Mouse (Mus musculus): Measurements from ENCODE around the gene Gm5105. TPM values are rescaled to one million over a fixed set of nuclear protein-coding genes. Genes with fewer than 3 reads are reported as not detected.

The Gm5105 gene
- not detected in 2 replicates for polyA plus RNA-seq (2015; fragmentation: Nextera tagmentation; extraction: Ambion mirVana)

DNA sequence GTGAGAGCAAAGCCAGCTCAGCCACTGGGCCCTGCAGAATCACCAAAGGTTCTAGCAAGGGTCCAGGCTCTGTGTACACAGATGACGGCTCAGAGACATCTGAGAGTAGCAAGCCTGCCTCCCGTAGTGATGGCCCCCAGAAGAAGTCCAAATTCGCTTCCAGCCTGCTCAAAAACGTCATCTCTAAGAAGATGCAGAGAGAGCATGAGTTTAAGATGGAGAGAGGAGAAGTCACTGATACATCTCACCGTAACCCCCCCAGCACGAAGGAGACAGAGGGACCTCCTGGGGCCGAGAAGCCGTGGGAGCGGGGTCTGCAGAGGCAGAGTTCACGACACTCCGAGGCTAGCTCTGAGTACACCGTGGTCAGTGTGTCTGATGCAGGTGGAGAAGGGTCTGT, at the start of gene Gm5105:
Gene Gm5105 (minus strand): TSS at position 101 of the 400 bp plus-strand sequence.
- no peak within 1 kb of the TSS for H3K27ac ChIP-seq (ENCODE audit: low read depth, low read length)
- H3K9me3 ChIP-seq (ENCODE audit: control insufficient read depth) = no peaks in the 10 kb centered on the region
- H3K36me3 ChIP-seq (ENCODE audit: control insufficient read depth, insufficient read depth) = no peaks in the 10 kb centered on the region
- no peaks in the 10 kb centered on the region for H3K4me1 ChIP-seq (replicated peaks; ENCODE audit: control insufficient read depth, insufficient read depth, low read length)
- no peaks in the 10 kb centered on the region for H3K27me3 ChIP-seq (replicated peaks; ENCODE audit: control insufficient read depth, insufficient read depth, low read length)
- H3K4me3 ChIP-seq (ENCODE audit: low read depth, low read length) = no peak within 1 kb of the TSS
- TF ChIP-seq CTCF (IDR thresholded peaks at IDR 0.05; ENCODE audit: low read depth) = no peak
- no peak within 1 kb of the TSS for H3K4me2 ChIP-seq (replicated peaks; ENCODE audit: low read depth)
- H3K9ac ChIP-seq (ENCODE audit: low read depth, low read length) = no peak within 1 kb of the TSS
- no peak for ATAC-seq
- WGBS = 89% methylated on average over 12 of the region's 12 CpGs

DNA sequence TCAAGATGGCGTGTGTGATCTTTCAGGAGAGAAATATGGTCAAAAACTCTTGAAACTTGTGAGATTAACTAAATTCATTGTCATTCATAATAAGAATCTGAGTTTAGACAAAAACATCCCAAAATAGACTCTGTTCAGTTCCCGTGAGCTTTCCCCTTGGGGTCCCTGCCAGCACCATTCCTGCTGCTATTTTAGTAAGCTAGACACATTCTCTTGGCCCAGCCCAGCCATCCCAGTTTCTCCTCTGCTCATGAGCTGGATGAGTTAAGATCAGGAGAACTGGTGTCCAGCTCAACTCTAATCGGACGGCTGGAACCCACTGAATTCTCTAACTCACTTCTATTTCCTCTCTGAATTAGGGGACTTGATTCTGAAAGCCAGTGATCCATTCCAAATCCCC, 49.7 kb upstream of the Gm5105 start:
- no peaks in the 10 kb centered on the region for H3K27me3 ChIP-seq (replicated peaks; ENCODE audit: control insufficient read depth, insufficient read depth, low read length)
- no peaks in the 10 kb centered on the region; the same call in 1 of the 2 replicates for H3K4me1 ChIP-seq (replicated peaks; ENCODE audit: control insufficient read depth, insufficient read depth, low read length)
- H3K36me3 ChIP-seq (ENCODE audit: control insufficient read depth, insufficient read depth) = peaks cover 43% of the 10 kb centered on the region
- no peak for TF ChIP-seq CTCF (IDR thresholded peaks at IDR 0.05; ENCODE audit: low read depth)
- no peak overlapping the region for H3K27ac ChIP-seq (ENCODE audit: low read depth, low read length)
- no peak overlapping the region for H3K9ac ChIP-seq (ENCODE audit: low read depth, low read length)
- WGBS = 78% methylated on average over 4 of the region's 4 CpGs
- H3K4me3 ChIP-seq (ENCODE audit: low read depth, low read length) = no peak overlapping the region
- no peak for ATAC-seq
- no peak overlapping the region for H3K4me2 ChIP-seq (replicated peaks; ENCODE audit: low read depth)
- no peaks in the 10 kb centered on the region for H3K9me3 ChIP-seq (ENCODE audit: control insufficient read depth)

DNA sequence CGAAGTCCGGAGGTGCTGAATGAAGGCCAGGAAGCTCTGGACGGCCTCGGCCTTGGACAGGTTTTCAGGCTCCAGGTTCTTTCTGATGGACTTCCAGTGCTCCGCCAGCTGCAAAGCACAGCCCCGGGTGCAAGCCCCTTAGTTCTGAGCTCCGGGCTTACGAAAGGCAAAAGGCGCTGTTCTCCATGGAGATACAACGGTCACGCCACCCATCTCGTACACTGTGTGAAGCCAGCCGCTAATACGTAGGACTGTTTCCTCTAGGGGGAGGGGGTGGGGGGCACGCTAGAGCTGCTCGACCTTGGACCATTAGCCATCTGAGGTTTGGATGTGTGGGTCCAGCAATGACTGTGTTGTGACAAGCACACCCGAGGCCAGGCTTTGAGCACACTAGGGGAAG, 46.9 kb upstream of the Gm5105 start:
- Histone ChIP-seq H3K4me3 (ENCODE audit: low read depth, low read length) (no peak overlapping the region), H3K36me3 (ENCODE audit: control insufficient read depth, insufficient read depth) (peaks cover 60% of the 10 kb centered on the region), H3K9ac (ENCODE audit: low read depth, low read length) (no peak overlapping the region), H3K27ac (ENCODE audit: low read depth, low read length) (no peak overlapping the region), H3K27me3 (replicated peaks; ENCODE audit: control insufficient read depth, insufficient read depth, low read length) (no peaks in the 10 kb centered on the region), H3K9me3 (ENCODE audit: control insufficient read depth) (no peaks in the 10 kb centered on the region), H3K4me2 (replicated peaks; ENCODE audit: low read depth) (no peak overlapping the region), H3K4me1 (replicated peaks; ENCODE audit: control insufficient read depth, insufficient read depth, low read length) (no peaks in the 10 kb centered on the region; the same call in 1 of the 2 replicates)
- ATAC-seq = no peak
- no peak for TF ChIP-seq CTCF (IDR thresholded peaks at IDR 0.05; ENCODE audit: low read depth)
- WGBS = 86% methylated on average over 17 of the region's 17 CpGs

DNA sequence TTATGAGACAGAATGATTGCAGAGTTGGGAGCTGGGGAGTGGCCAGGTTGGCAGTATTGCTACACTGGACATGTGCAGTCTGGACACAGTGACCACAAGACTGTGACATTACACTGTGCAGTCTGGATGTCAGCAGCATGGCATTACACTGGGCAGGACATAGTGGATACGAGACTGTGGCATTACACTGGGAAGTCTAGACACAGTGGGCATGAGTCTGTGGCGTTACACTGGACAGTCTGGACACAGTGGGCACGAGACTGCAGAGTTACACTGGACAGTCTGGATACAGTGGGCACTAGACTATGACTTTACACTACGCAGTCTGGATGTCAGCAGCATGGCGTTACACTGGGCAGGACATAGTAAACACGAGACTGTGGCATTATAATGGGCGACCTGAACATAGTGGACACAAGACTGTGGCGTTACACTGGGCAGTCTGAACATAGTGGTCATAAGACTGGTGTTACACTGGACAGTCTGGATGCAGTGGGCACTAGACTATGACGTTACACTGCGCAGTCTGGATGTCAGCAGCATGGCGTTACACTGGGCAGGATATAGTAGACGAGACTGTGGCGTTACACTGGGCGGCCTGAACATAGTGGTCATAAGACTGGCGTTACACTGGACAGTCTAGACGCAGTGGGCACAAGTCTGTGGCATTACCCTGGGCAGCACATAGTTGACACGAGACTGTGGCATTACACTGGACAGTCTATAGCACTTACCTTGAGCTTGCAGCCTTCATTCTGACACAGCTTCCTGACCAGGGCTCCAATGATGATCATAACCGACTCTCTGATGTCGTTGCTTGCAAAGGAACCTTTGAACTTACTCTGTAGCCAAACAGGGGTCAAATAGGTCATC, 44.0 kb upstream of the Gm5105 start:
- ATAC-seq = peak; percentile 41
- TF ChIP-seq CTCF (IDR thresholded peaks at IDR 0.05; ENCODE audit: low read depth) = no peak
- H3K4me3 ChIP-seq (ENCODE audit: low read depth, low read length) = no peak overlapping the region
- H3K9me3 ChIP-seq (ENCODE audit: control insufficient read depth) = no peaks in the 10 kb centered on the region
- no peak overlapping the region for H3K9ac ChIP-seq (ENCODE audit: low read depth, low read length)
- H3K27me3 ChIP-seq (replicated peaks; ENCODE audit: control insufficient read depth, insufficient read depth, low read length) = no peaks in the 10 kb centered on the region
- H3K4me1 ChIP-seq (replicated peaks; ENCODE audit: control insufficient read depth, insufficient read depth, low read length) = no peaks in the 10 kb centered on the region
- WGBS = 91% methylated on average over 19 of the region's 19 CpGs
- no peak overlapping the region for H3K4me2 ChIP-seq (replicated peaks; ENCODE audit: low read depth)
- no peak overlapping the region for H3K27ac ChIP-seq (ENCODE audit: low read depth, low read length)
- peaks cover 75% of the 10 kb centered on the region for H3K36me3 ChIP-seq (ENCODE audit: control insufficient read depth, insufficient read depth)

DNA sequence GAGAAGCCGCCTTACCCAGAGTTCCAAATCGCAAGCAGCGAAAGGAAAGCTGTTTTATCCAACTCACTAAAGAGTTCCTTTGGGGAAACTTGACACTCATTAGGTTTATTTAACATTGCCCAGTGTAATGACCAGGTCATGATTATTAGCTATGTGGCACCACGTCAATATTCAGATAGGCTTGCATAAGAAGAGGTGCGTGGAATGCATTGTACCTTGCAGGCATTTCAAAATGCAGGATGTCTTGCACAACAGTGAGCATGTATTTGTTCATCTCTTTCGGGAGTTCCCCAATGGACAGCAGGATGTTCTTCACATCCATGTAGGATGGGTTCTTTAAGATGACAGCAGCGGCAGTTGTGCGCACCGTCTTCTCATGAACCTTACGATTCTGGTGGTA, 39.7 kb upstream of the Gm5105 start:
- Histone ChIP-seq H3K36me3 (ENCODE audit: control insufficient read depth, insufficient read depth) (peaks cover 79% of the 10 kb centered on the region), H3K4me2 (replicated peaks; ENCODE audit: low read depth) (no peak overlapping the region), H3K9me3 (ENCODE audit: control insufficient read depth) (no peaks in the 10 kb centered on the region), H3K4me3 (ENCODE audit: low read depth, low read length) (no peak overlapping the region), H3K27ac (ENCODE audit: low read depth, low read length) (no peak overlapping the region), H3K9ac (ENCODE audit: low read depth, low read length) (no peak overlapping the region), H3K4me1 (replicated peaks; ENCODE audit: control insufficient read depth, insufficient read depth, low read length) (no peaks in the 10 kb centered on the region), H3K27me3 (replicated peaks; ENCODE audit: control insufficient read depth, insufficient read depth, low read length) (no peaks in the 10 kb centered on the region)
- WGBS = 92% methylated on average over 10 of the region's 10 CpGs
- no peak for TF ChIP-seq CTCF (IDR thresholded peaks at IDR 0.05; ENCODE audit: low read depth)
- ATAC-seq = no peak

DNA sequence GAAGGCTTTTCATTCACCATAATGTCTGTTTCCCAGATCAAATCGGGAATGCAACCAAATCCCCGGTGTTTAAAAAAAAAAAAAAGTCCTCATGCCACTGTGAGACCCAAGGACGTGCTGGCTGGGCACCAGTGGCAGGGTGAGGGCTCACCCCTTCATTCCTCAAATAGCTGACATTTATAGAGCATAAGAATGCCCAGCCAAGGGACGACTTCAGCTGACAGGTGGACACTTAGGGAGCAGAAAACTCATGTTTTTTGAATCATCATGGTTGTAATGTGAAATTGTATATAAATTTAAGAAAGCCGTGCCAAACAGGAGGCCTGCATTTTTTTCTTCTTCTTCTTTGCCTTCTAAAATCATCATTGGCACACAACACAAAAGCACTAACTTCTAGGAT, 37.9 kb upstream of the Gm5105 start:
- H3K4me3 ChIP-seq (ENCODE audit: low read depth, low read length) = no peak overlapping the region
- WGBS = 76% methylated on average over 5 of the region's 5 CpGs
- no peak for ATAC-seq

More for the DNA sequence above, 37.9 kb upstream of the Gm5105 start:
- no peak overlapping the region for H3K27ac ChIP-seq (ENCODE audit: low read depth, low read length)
- no peaks in the 10 kb centered on the region for H3K27me3 ChIP-seq (replicated peaks; ENCODE audit: control insufficient read depth, insufficient read depth, low read length)
- peaks cover 66% of the 10 kb centered on the region for H3K36me3 ChIP-seq (ENCODE audit: control insufficient read depth, insufficient read depth)
- H3K9me3 ChIP-seq (ENCODE audit: control insufficient read depth) = no peaks in the 10 kb centered on the region
- no peaks in the 10 kb centered on the region for H3K4me1 ChIP-seq (replicated peaks; ENCODE audit: control insufficient read depth, insufficient read depth, low read length)
- TF ChIP-seq CTCF (IDR thresholded peaks at IDR 0.05; ENCODE audit: low read depth) = no peak
- H3K4me2 ChIP-seq (replicated peaks; ENCODE audit: low read depth) = no peak overlapping the region
- H3K9ac ChIP-seq (ENCODE audit: low read depth, low read length) = no peak overlapping the region

All from intestine, postnatal 0 days (tissue).